Mouse (Mus musculus) heart, embryonic 13.5 days (tissue): ENCODE measurements around the gene Ccl7. TPM values are rescaled to one million over a fixed set of nuclear protein-coding genes. Genes with fewer than 3 reads are reported as not detected.

Experiments used
- ATAC-seq: fragments of 200-750 bp; cut with Nextera tagmentation; 2 replicates; pipeline ENCODE4 v1.8.0; 2017; ENCODE audit warnings: moderate TSS enrichment; ENCODE audit not compliant: insufficient number of reproducible peaks, low FRiP score, low TSS enrichment; ENCODE audit errors: extremely low read depth
- H3K27ac ChIP-seq: fragments of 300-500 bp; sonication (generic); replicated peaks from 2 replicates; pipeline ENCODE4 v1.5.1; 2015; ENCODE audit warnings: moderate library complexity, mild to moderate bottlenecking, inconsistent platforms
- H3K27me3 ChIP-seq: fragments of 300-500 bp; sonication (generic); replicated peaks from 2 replicates; pipeline ENCODE4 v1.6.1; 2015; ENCODE audit warnings: mild to moderate bottlenecking, inconsistent platforms
- H3K36me3 ChIP-seq: fragments of 300-500 bp; sonication (generic); 2 replicates; pipeline ENCODE4 v1.6.1; 2015; ENCODE audit warnings: mild to moderate bottlenecking, inconsistent platforms
- H3K4me1 ChIP-seq: fragments of 300-500 bp; sonication (generic); 2 replicates; pipeline ENCODE4 v1.6.1; 2015; ENCODE audit warnings: inconsistent platforms
- H3K4me2 ChIP-seq: fragments of 300-500 bp; sonication (generic); 2 replicates; pipeline ENCODE4 v1.6.1; 2015; ENCODE audit warnings: inconsistent platforms, mild to moderate bottlenecking, moderate library complexity
- H3K4me3 ChIP-seq: fragments of 300-500 bp; sonication (generic); 2 replicates; pipeline ENCODE4 v1.5.1; 2015; ENCODE audit warnings: moderate library complexity, mild to moderate bottlenecking, inconsistent platforms
- H3K9ac ChIP-seq: fragments of 300-500 bp; sonication (generic); 2 replicates; pipeline ENCODE4 v1.6.1; 2015; ENCODE audit warnings: inconsistent platforms, mild to moderate bottlenecking, moderate library complexity
- H3K9me3 ChIP-seq: fragments of 300-500 bp; sonication (generic); 2 replicates; pipeline ENCODE4 v1.6.1; 2016; ENCODE audit warnings: inconsistent platforms
- WGBS: fragments of 180-500 bp; shearing (Covaris S2); methylation state at CpG from one replicate; pipeline ENCODE4 v1.1.7; 2015; ENCODE audit warnings: mixed read lengths; 5-methylcytosine and 5-hydroxymethylcytosine counted together
- polyA plus RNA-seq: library from polyadenylated mRNA; unstranded; fragments of >200 nt; fragmentation: Nextera tagmentation; extraction: Ambion mirVana; gene quantifications from 2 replicates; pipeline ENCODE4 v1.2.1, GENCODE M21; 2015

The Ccl7 gene
- 4.6 and 4.8 TPM in 2 replicates for polyA plus RNA-seq

DNA sequence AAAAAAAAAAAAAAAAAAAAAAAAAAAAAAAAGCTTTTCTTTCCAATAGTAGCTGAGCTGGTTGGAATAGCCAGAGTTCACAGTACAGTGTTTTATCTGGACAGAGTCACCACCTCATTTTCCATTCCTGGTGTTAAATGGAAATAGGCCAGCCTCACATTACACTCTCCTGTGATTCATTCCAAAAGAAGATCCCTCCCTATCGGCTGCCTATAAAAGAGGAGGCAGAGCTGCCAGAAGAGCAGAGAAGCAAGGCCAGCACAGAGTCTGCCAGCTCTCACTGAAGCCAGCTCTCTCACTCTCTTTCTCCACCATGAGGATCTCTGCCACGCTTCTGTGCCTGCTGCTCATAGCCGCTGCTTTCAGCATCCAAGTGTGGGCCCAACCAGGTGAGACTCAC lies at the start of gene Ccl7:
TSS of gene Ccl7 (plus strand) at position 242 of the 400 bp plus-strand sequence.
- Histone ChIP-seq H3K4me3 (no peak within 1 kb of the TSS), H3K36me3 (no peaks in the 10 kb centered on the region), H3K4me2 (no peak within 1 kb of the TSS), H3K27me3 (no peaks in the 10 kb centered on the region), H3K27ac (peak within 1 kb of the TSS; percentile 73), H3K4me1 (peaks cover 13% of the 10 kb centered on the region; the same call in 1 of the 2 replicates), H3K9me3 (no peaks in the 10 kb centered on the region), H3K9ac (no peak within 1 kb of the TSS)
- 52% methylated on average over 3 of the region's 3 CpGs for WGBS
- ATAC-seq: no peak

GRCm38 (mm10) chr11:81996172-81996841 lies 49.2 kb upstream of the Ccl7 start:
- no peak overlapping the region for H3K9ac ChIP-seq
- 66% methylated on average over 10 of the region's 10 CpGs for WGBS
- no peaks in the 10 kb centered on the region for H3K9me3 ChIP-seq
- no peak overlapping the region for H3K4me3 ChIP-seq
- peaks cover 11% of the 10 kb centered on the region for H3K27me3 ChIP-seq
- H3K36me3 ChIP-seq: no peaks in the 10 kb centered on the region
- H3K4me1 ChIP-seq: no peaks in the 10 kb centered on the region
- ATAC-seq: no peak
- no peak overlapping the region for H3K27ac ChIP-seq
- H3K4me2 ChIP-seq: no peak overlapping the region

- Histone ChIP-seq H3K9me3 (no peaks in the 10 kb centered on the region), H3K36me3 (no peaks in the 10 kb centered on the region), H3K4me3 (no peak overlapping the region), H3K27ac (no peak overlapping the region), H3K4me1 (no peaks in the 10 kb centered on the region), H3K4me2 (no peak overlapping the region), H3K9ac (no peak overlapping the region), H3K27me3 (peaks cover 11% of the 10 kb centered on the region)
- ATAC-seq: no peak
- 81% methylated on average over 5 of the region's 5 CpGs for WGBS
These were observed 48.4 kb upstream of the Ccl7 start for GRCm38 (mm10) chr11:81997085-81997484.

DNA sequence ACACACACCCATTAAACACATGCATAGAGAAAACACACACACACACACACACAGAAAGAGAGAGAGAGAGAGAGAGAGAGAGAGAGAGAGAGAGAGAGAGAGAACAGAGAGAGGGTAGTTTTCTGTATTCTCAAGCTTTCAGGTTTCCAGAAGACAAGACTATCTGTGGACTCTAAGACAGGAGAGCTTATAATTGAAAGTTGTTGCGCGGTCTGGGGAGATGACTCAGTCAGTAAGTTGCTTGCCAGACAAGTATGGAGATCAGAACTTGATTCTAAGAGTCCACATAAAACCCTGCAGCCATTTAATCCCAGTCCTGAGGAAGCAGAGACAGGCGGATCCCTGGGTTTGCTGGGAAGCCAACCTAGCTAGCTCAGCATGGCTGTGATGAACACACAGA lies 46.9 kb upstream of the Ccl7 start:
- ATAC-seq: no peak
- Histone ChIP-seq H3K4me2 (no peak overlapping the region), H3K4me3 (no peak overlapping the region), H3K27ac (no peak overlapping the region), H3K9me3 (no peaks in the 10 kb centered on the region), H3K9ac (no peak overlapping the region), H3K36me3 (no peaks in the 10 kb centered on the region), H3K4me1 (no peaks in the 10 kb centered on the region), H3K27me3 (peaks cover 11% of the 10 kb centered on the region)
- 74% methylated on average over 3 of the region's 3 CpGs for WGBS

DNA sequence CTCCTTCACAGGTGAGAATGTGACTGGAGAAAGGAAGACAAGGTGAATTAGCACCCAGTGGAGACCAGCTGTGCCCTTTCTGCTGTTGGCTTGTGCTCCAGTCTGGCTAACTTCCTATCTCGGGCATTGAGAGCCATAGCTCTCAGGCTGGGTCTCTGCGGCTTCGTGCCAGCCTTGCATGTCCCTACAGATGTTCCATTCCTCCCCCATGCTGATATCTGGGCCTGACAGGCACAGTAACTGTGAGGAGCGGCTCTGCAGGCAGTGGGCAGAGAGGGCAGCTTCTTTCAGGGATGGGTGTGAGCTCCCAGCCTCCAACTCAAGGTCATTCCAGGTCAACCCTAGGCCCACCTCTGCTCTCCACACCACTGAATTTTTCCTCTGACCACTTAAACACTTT lies 46.0 kb upstream of the Ccl7 start:
- Histone ChIP-seq H3K4me2 (no peak overlapping the region), H3K4me1 (no peaks in the 10 kb centered on the region), H3K4me3 (no peak overlapping the region), H3K27me3 (peaks cover 11% of the 10 kb centered on the region), H3K9ac (no peak overlapping the region), H3K27ac (no peak overlapping the region), H3K9me3 (no peaks in the 10 kb centered on the region), H3K36me3 (no peaks in the 10 kb centered on the region)
- 53% methylated on average over 4 of the region's 4 CpGs for WGBS
- ATAC-seq: no peak

- H3K4me3 ChIP-seq: no peak overlapping the region
- H3K36me3 ChIP-seq: no peaks in the 10 kb centered on the region
- no peak overlapping the region for H3K27ac ChIP-seq
- WGBS: 56% methylated on average over 5 of the region's 5 CpGs
- ATAC-seq: no peak
- peaks cover 11% of the 10 kb centered on the region for H3K27me3 ChIP-seq
- no peak overlapping the region for H3K4me2 ChIP-seq
- H3K9ac ChIP-seq: no peak overlapping the region
- no peaks in the 10 kb centered on the region for H3K9me3 ChIP-seq
- H3K4me1 ChIP-seq: no peaks in the 10 kb centered on the region
These were observed 44.9 kb upstream of the Ccl7 start for GRCm38 (mm10) chr11:82000581-82000980.

- 52% methylated on average over 2 of the region's 2 CpGs for WGBS
- no peaks in the 10 kb centered on the region for H3K27me3 ChIP-seq
- no peaks in the 10 kb centered on the region for H3K9me3 ChIP-seq
- H3K9ac ChIP-seq: no peak overlapping the region
- no peaks in the 10 kb centered on the region for H3K36me3 ChIP-seq
- no peak for ATAC-seq
- peaks cover 6% of the 10 kb centered on the region; the same call in 1 of the 2 replicates for H3K4me1 ChIP-seq
- no peak overlapping the region for H3K4me2 ChIP-seq
- no peak overlapping the region for H3K27ac ChIP-seq
- no peak overlapping the region for H3K4me3 ChIP-seq
These were observed 40.7 kb upstream of the Ccl7 start for GRCm38 (mm10) chr11:82004810-82005209.

DNA sequence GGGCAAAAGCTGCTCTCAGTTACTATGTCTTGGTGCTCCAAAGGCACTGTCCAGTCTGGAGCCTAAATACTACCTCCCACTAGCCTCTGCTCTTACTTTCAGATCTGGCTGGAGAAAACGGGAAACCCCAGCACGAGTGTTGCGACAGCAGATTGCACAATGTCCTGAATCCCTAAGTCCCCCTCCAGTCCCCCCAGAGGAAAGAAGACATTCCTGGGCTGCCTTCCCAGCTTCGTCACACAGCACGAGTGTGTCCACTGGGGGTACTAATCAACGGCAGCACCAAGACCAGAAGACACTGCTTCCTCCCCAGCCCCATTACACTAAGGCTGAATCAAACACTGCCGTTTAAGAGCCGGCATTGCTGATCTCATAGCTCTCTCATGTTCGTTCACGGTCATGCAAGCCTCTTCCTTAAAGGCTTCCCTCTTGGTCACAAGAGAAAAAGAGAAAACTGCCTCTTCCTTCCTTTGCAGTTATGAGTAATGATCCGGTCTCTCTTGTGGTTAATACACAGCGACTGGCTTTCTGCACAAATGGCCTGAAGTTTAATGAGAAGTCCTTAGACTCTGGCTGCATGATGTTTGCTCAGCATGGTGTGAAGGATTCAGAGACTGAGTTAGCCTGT lies 38.6 kb upstream of the Ccl7 start:
- H3K27ac ChIP-seq: peak overlapping the region; percentile 28; the same call in 1 of the 2 replicates

GRCm38 (mm10) chr11:82010115-82010514 lies 35.4 kb upstream of the Ccl7 start:
- Histone ChIP-seq H3K27me3 (no peaks in the 10 kb centered on the region), H3K9ac (no peak overlapping the region), H3K4me3 (no peak overlapping the region), H3K36me3 (no peaks in the 10 kb centered on the region), H3K4me2 (no peak overlapping the region), H3K9me3 (no peaks in the 10 kb centered on the region), H3K27ac (no peak overlapping the region), H3K4me1 (peaks cover 11% of the 10 kb centered on the region; the same call in 1 of the 2 replicates)
- ATAC-seq: no peak
- WGBS: 80% methylated on average over 3 of the region's 3 CpGs

More for the DNA sequence above, 38.6 kb upstream of the Ccl7 start:
- WGBS: 33% methylated on average over 12 of the region's 12 CpGs
- ATAC-seq: no peak
- Histone ChIP-seq H3K4me2 (peak overlapping the region; percentile 24), H3K36me3 (no peaks in the 10 kb centered on the region), H3K27me3 (no peaks in the 10 kb centered on the region), H3K9ac (no peak overlapping the region), H3K4me3 (no peak overlapping the region), H3K9me3 (no peaks in the 10 kb centered on the region), H3K4me1 (peaks cover 11% of the 10 kb centered on the region; the same call in 1 of the 2 replicates)

GRCm38 (mm10) chr11:82011411-82012193 lies 33.9 kb upstream of the Ccl7 start:
- Histone ChIP-seq H3K27ac (no peak overlapping the region), H3K4me2 (no peak overlapping the region), H3K9me3 (no peaks in the 10 kb centered on the region), H3K9ac (no peak overlapping the region), H3K36me3 (no peaks in the 10 kb centered on the region), H3K4me3 (no peak overlapping the region), H3K4me1 (peaks cover 10% of the 10 kb centered on the region; the same call in 1 of the 2 replicates), H3K27me3 (no peaks in the 10 kb centered on the region)
- WGBS: 38% methylated on average over 8 of the region's 8 CpGs
- no peak for ATAC-seq

DNA sequence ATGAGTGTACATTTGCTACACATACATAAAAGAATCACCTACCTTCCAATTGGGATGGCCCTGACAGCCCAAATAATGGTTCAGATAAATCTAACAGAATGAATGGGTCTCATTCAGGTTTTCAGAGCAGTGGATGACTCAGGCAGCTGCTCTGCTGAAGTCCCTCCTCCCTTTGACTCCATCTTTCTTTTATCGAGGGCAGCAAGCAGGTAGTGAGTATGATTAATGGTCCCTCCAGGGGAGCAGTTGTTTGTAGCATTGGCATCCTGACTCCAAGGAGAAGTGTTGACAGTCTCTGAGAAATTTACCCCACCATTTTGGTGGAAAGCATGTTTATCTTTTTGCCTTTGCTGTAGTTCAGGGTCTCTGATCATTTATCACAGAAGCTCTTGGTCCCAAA lies 31.8 kb upstream of the Ccl7 start:
- whole genome bisulfite sequencing: 32% methylated on average over 1 of the region's 1 CpGs
- Histone ChIP-seq H3K4me1 (0 out of 2 replicates have a peak, but pooled peaks cover 6% of the 10 kb centered on the region), H3K27ac (no peak overlapping the region), H3K36me3 (no peaks in the 10 kb centered on the region), H3K4me3 (no peak overlapping the region), H3K4me2 (no peak overlapping the region), H3K9me3 (no peaks in the 10 kb centered on the region), H3K9ac (no peak overlapping the region), H3K27me3 (no peaks in the 10 kb centered on the region)
- no peak for ATAC-seq
